Mouse (Mus musculus) mouse trophoblast stem cell (cell line): ENCODE measurements around the gene Ppp2r1a.

ENCODE experiments used
- in situ Hi-C, 2 experiments: fragments of 300-500 bp; cut with MseI, MboI; formaldehyde crosslinking; loops; 2 replicates in 1 of 2; 3 replicates in 1 of 2; pipeline ENCODE4 v1.15.1; 2025

Ppp2r1a gene

GRCm38 (mm10) chr17:20944985-20945891, at the start of gene Ppp2r1a:
Gene Ppp2r1a, plus strand, starts transcription at chr17:20945311.
- in situ Hi-C loops = no loop called here

GRCm38 (mm10) chr17:20904991-20905390, 40.1 kb upstream of the Ppp2r1a start, which contains the start of gene Vmn1r231:
Gene Vmn1r231, minus strand, starts transcription at chr17:20905091.
- in situ Hi-C loops = no loop called here

GRCm38 (mm10) chr17:20919614-20920013, 25.5 kb upstream of the Ppp2r1a start, which contains the start of gene Vmn1r232:
Gene Vmn1r232, minus strand, starts transcription at chr17:20919714.
- in situ Hi-C loops = no loop called here

- in situ Hi-C loops = no loop called here
These were observed 885 bp upstream of the Ppp2r1a start for GRCm38 (mm10) chr17:20944226-20944625.

GRCm38 (mm10) chr17:20946026-20946565, 985 bp downstream of the Ppp2r1a start:
- in situ Hi-C loops = no loop called here

- in situ Hi-C loops = no loop called here
These were observed 1.5 kb downstream of the Ppp2r1a start for GRCm38 (mm10) chr17:20946636-20947035.

- in situ Hi-C loops = loop anchor here in 1 of 2 experiments (25.0 kb wide), 1 partner anchor 602 kb away; the partner anchor contains the start of gene Zfp948
These were observed 15.3 kb downstream of the Ppp2r1a start for GRCm38 (mm10) chr17:20960386-20960785.

- in situ Hi-C loops = loop anchor here in 1 of 2 experiments (25.0 kb wide), 1 partner anchor 597 kb away; the partner anchor contains the start of gene Zfp948
These were observed 20.3 kb downstream of the Ppp2r1a start for GRCm38 (mm10) chr17:20965421-20965820.

GRCm38 (mm10) chr17:20966681-20967080, 21.6 kb downstream of the Ppp2r1a start:
- in situ Hi-C loops = loop anchor here in 1 of 2 experiments (25.0 kb wide), 1 partner anchor 596 kb away; the partner anchor contains the start of gene Zfp948

GRCm38 (mm10) chr17:20993716-20994115, 48.6 kb downstream of the Ppp2r1a start:
- in situ Hi-C loops = no loop called here

GRCm38 (mm10) chr17:20996364-20996763, 51.3 kb downstream of the Ppp2r1a start, which contains the start of gene Vmn1r233:
Gene Vmn1r233, minus strand, starts transcription at chr17:20996464.
- in situ Hi-C loops = no loop called here

- in situ Hi-C loops = no loop called here
These were observed 63.5 kb downstream of the Ppp2r1a start, which contains the start of gene Zfp160 for GRCm38 (mm10) chr17:21008382-21009331. Gene Zfp160, plus strand, starts transcription at chr17:21008903.

- in situ Hi-C loops = no loop called here
These were observed 64.6 kb downstream of the Ppp2r1a start for GRCm38 (mm10) chr17:21009726-21010125.
